Mouse (Mus musculus): ENCODE data around the gene Leng9.
A peak's percentile ranks its signal among the peaks of the same experiment; 100 is the strongest.

The Leng9 gene

GRCm38 (mm10) chr7:4122783-4123182 lies 27.4 kb downstream of the Leng9 start:
- DNase-seq (ENCODE audit: low spot score): no peak

- DNase-seq (ENCODE audit: low spot score): no peak
Observed at GRCm38 (mm10) chr7:4122076-4122768, 28.0 kb downstream of the Leng9 start.

GRCm38 (mm10) chr7:4119976-4120921 lies 29.9 kb downstream of the Leng9 start:
- DNase-seq (ENCODE audit: low spot score): no peak

GRCm38 (mm10) chr7:4119344-4119902 lies 30.8 kb downstream of the Leng9 start, which contains the start of gene Ttyh1:
TSS of gene Ttyh1 (plus strand) at chr7:4119408.
- no peak for DNase-seq (ENCODE audit: low spot score)

GRCm38 (mm10) chr7:4117050-4117814 lies 32.9 kb downstream of the Leng9 start:
- DNase-seq (ENCODE audit: low spot score): no peak

GRCm38 (mm10) chr7:4111766-4112165 lies 38.4 kb downstream of the Leng9 start:
- no peak for DNase-seq (ENCODE audit: low spot score)

GRCm38 (mm10) chr7:4103411-4103810 lies 46.8 kb downstream of the Leng9 start:
- peak; percentile 7 for DNase-seq (ENCODE audit: low spot score)

GRCm38 (mm10) chr7:4101144-4101543 lies 49.0 kb downstream of the Leng9 start:
- DNase-seq (ENCODE audit: low spot score): no peak

GRCm38 (mm10) chr7:4098832-4099231 lies 51.3 kb downstream of the Leng9 start:
- no peak for DNase-seq (ENCODE audit: low spot score)

GRCm38 (mm10) chr7:4098301-4098700 lies 51.9 kb downstream of the Leng9 start:
- no peak for DNase-seq (ENCODE audit: low spot score)

Data from T-cell, adult 2 months (primary cell).